Mouse (Mus musculus) stomach, postnatal 0 days (tissue): Measurements from ENCODE around the gene Zscan22. TPM values are rescaled to one million over a fixed set of nuclear protein-coding genes. Genes with fewer than 3 reads are reported as not detected.

Experiments used
- ATAC-seq: fragments of 200-750 bp; cut with Nextera tagmentation; 2 replicates; pipeline ENCODE4 v1.8.0; 2017; ENCODE audit not compliant: low FRiP score, low TSS enrichment
- DNase-seq: peaks from one replicate; pipeline ENCODE4 v3.0.0-alpha.2; 2016; ENCODE audit warnings: low spot score
- H3K27ac ChIP-seq: fragments of 300-500 bp; sonication (generic); replicated peaks from 2 replicates; pipeline ENCODE4 v1.5.1; 2014; ENCODE audit warnings: mild to moderate bottlenecking, control low read depth
- H3K27me3 ChIP-seq: fragments of 300-500 bp; sonication (generic); 2 replicates; pipeline ENCODE4 v1.6.1; 2014; ENCODE audit warnings: low read length; ENCODE audit not compliant: control insufficient read depth, insufficient read depth
- H3K36me3 ChIP-seq: fragments of 300-500 bp; sonication (generic); 2 replicates; pipeline ENCODE4 v1.6.1; 2014; ENCODE audit warnings: low read length, mixed read lengths; ENCODE audit not compliant: control insufficient read depth, insufficient read depth
- H3K4me1 ChIP-seq: fragments of 300-500 bp; sonication (generic); replicated peaks from 2 replicates; pipeline ENCODE4 v1.6.1; 2014; ENCODE audit warnings: antibody characterized with exemption; ENCODE audit not compliant: control insufficient read depth, insufficient read depth
- H3K4me2 ChIP-seq: fragments of 300-500 bp; sonication (generic); replicated peaks from 2 replicates; pipeline ENCODE4 v1.6.1; 2014; ENCODE audit warnings: low read depth, mild to moderate bottlenecking, control low read depth, moderate library complexity
- H3K4me3 ChIP-seq: fragments of 300-500 bp; sonication (generic); 2 replicates; pipeline ENCODE4 v1.5.1; 2014; ENCODE audit warnings: low read depth, low read length, control low read depth
- H3K9ac ChIP-seq: fragments of 300-500 bp; sonication (generic); 2 replicates; pipeline ENCODE4 v1.6.1; 2014; ENCODE audit warnings: mild to moderate bottlenecking, low read length, control low read depth, mixed read lengths
- H3K9me3 ChIP-seq: fragments of 300-500 bp; sonication (generic); 2 replicates; pipeline ENCODE4 v1.6.1; 2016; ENCODE audit warnings: low read length; ENCODE audit not compliant: control insufficient read depth
- CTCF ChIP-seq: IDR thresholded peaks from 2 replicates; pipeline ENCODE4 v1.5.1; 2016; ENCODE audit warnings: antibody characterized with exemption, low read depth, mild to moderate bottlenecking, moderate library complexity
- EP300 ChIP-seq: optimal IDR thresholded peaks from 2 replicates; pipeline ENCODE3; 2016; ENCODE audit warnings: antibody characterized with exemption
- WGBS: fragments of 180-500 bp; shearing (Covaris S2); extraction: QIAGEN DNeasy Blood & Tissue Kit; methylation state at CpG from one replicate; pipeline ENCODE4 v1.1.7; 2014; 5-methylcytosine and 5-hydroxymethylcytosine counted together
- polyA plus RNA-seq: library from polyadenylated mRNA; unstranded; fragments of >200 nt; fragmentation: Nextera tagmentation; extraction: Ambion mirVana; gene quantifications from 2 replicates; pipeline ENCODE4 v1.2.1, GENCODE M21; 2015

Gene Zscan22
- polyA plus RNA-seq, 1 experiment from 2014 or later: 5.1 TPM

GRCm38 (mm10) chr7:12886563-12887266, 10.9 kb upstream of the Zscan22 start:
- Histone ChIP-seq H3K4me2 (no peak overlapping the region), H3K4me1 (no peaks in the 10 kb centered on the region; the same call in none of the 2 replicates), H3K27ac (no peak overlapping the region), H3K36me3 (peaks cover 17% of the 10 kb centered on the region; the same call in 1 of the 2 replicates), H3K4me3 (no peak overlapping the region), H3K9me3 (no peaks in the 10 kb centered on the region), H3K9ac (no peak overlapping the region), H3K27me3 (no peaks in the 10 kb centered on the region)
- TF ChIP-seq CTCF: no peak
- 90% methylated on average over 12 of the region's 12 CpGs for WGBS
- ATAC-seq (no peak), DNase-seq (no peak)

- DNase-seq (no peak), ATAC-seq (no peak)
- Histone ChIP-seq H3K9ac (no peak overlapping the region), H3K9me3 (no peaks in the 10 kb centered on the region), H3K4me1 (no peaks in the 10 kb centered on the region), H3K4me3 (no peak overlapping the region), H3K27me3 (no peaks in the 10 kb centered on the region), H3K4me2 (no peak overlapping the region), H3K27ac (no peak overlapping the region), H3K36me3 (peaks cover 17% of the 10 kb centered on the region; the same call in 1 of the 2 replicates)
- TF ChIP-seq EP300 (no peak), CTCF (no peak)
- WGBS: 93% methylated on average over 5 of the region's 5 CpGs
Measured at GRCm38 (mm10) chr7:12887585-12887984, 10.0 kb upstream of the Zscan22 start.

- DNase-seq: no peak
- 91% methylated on average over 14 of the region's 14 CpGs for WGBS
- H3K4me3 ChIP-seq: no peak overlapping the region
Measured at GRCm38 (mm10) chr7:12890928-12891327, 6.7 kb upstream of the Zscan22 start.

GRCm38 (mm10) chr7:12891334-12891733, 6.3 kb upstream of the Zscan22 start:
- Histone ChIP-seq H3K27me3 (no peaks in the 10 kb centered on the region), H3K4me1 (no peaks in the 10 kb centered on the region), H3K4me3 (no peak overlapping the region), H3K4me2 (no peak overlapping the region), H3K27ac (no peak overlapping the region), H3K9me3 (no peaks in the 10 kb centered on the region), H3K36me3 (peaks cover 11% of the 10 kb centered on the region; the same call in 1 of the 2 replicates), H3K9ac (no peak overlapping the region)
- DNase-seq (no peak), ATAC-seq (no peak)
- 76% methylated on average over 1 of the region's 1 CpGs for WGBS
- TF ChIP-seq EP300: no peak
- TF ChIP-seq CTCF: no peak

More at GRCm38 (mm10) chr7:12890928-12891327, 6.7 kb upstream of the Zscan22 start:
- TF ChIP-seq EP300 (no peak), CTCF (no peak)
- H3K9me3 ChIP-seq: no peaks in the 10 kb centered on the region
- H3K9ac ChIP-seq: no peak overlapping the region
- no peak overlapping the region for H3K27ac ChIP-seq
- peaks cover 11% of the 10 kb centered on the region; the same call in 1 of the 2 replicates for H3K36me3 ChIP-seq
- ATAC-seq: no peak
- H3K27me3 ChIP-seq: no peaks in the 10 kb centered on the region
- H3K4me2 ChIP-seq: no peak overlapping the region
- H3K4me1 ChIP-seq: no peaks in the 10 kb centered on the region

- 87% methylated on average over 5 of the region's 5 CpGs for WGBS
Measured at GRCm38 (mm10) chr7:12901517-12901916, 3.9 kb downstream of the Zscan22 start.

GRCm38 (mm10) chr7:12903623-12904022, 6.0 kb downstream of the Zscan22 start:
- H3K4me1 ChIP-seq: no peaks in the 10 kb centered on the region
- DNase-seq: no peak
- no peaks in the 10 kb centered on the region for H3K9me3 ChIP-seq
- H3K36me3 ChIP-seq: peaks cover 10% of the 10 kb centered on the region; the same call in 1 of the 2 replicates
- H3K27ac ChIP-seq: no peak overlapping the region
- H3K27me3 ChIP-seq: no peaks in the 10 kb centered on the region
- H3K9ac ChIP-seq: no peak overlapping the region
- 65% methylated on average over 10 of the region's 10 CpGs for WGBS
- no peak overlapping the region for H3K4me2 ChIP-seq
- H3K4me3 ChIP-seq: no peak overlapping the region
- no peak for ATAC-seq
- no peak for TF ChIP-seq EP300
- TF ChIP-seq CTCF: no peak

More at GRCm38 (mm10) chr7:12901517-12901916, 3.9 kb downstream of the Zscan22 start:
- H3K27me3 ChIP-seq: no peaks in the 10 kb centered on the region
- H3K4me1 ChIP-seq: no peaks in the 10 kb centered on the region
- H3K4me3 ChIP-seq: no peak overlapping the region
- H3K9ac ChIP-seq: no peak overlapping the region
- no peak overlapping the region for H3K27ac ChIP-seq
- H3K36me3 ChIP-seq: peaks cover 6% of the 10 kb centered on the region; the same call in 1 of the 2 replicates
- DNase-seq: no peak
- TF ChIP-seq CTCF (no peak), EP300 (no peak)
- H3K9me3 ChIP-seq: no peaks in the 10 kb centered on the region
- H3K4me2 ChIP-seq: no peak overlapping the region
- ATAC-seq: no peak
